Mouse (Mus musculus): ENCODE measurements at regions not wholly inside any gene's neighbourhood (a gene's known extent, or its start where the extent isn't known, plus 50 kb on each side); places are given as distances from the start of the nearest gene placed in this dataset.

DNA sequence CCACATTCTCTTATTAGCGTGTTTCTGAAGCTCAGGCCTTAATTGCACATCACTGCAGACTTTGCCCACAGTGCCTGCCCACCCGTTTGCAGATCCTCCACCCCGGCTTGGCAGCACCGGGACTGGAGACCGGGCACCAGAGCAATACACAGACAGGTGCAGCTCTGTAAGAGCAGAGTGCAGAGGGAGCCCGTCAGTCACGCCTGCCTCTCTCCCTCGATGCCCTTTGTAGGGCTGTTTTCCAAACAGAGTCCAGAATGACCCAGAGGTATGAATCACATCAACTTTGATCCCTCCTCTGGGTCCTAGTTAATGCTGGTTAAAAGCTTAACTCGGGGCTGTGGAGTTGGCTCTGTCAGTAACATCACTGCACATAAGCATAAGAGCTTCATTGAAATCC, 155.3 kb upstream of the Lhx5 start:
- Histone ChIP-seq H3K27ac (replicated peaks; ENCODE audit: insufficient read depth, low read depth, low read length) (no peak overlapping the region), H3K79me2 (ENCODE audit: control insufficient read depth, insufficient read depth, low read length) (no peaks in the 10 kb centered on the region), H3K4me3 (ENCODE audit: insufficient read depth, low read depth, low read length) (no peak overlapping the region), H3K36me3 (ENCODE audit: control insufficient read depth, insufficient read depth, low read length) (no peaks in the 10 kb centered on the region), H3K4me1 (ENCODE audit: control insufficient read depth, insufficient read depth, low read length) (no peaks in the 10 kb centered on the region), H3K27me3 (ENCODE audit: control insufficient read depth, insufficient read depth, low read length) (peaks cover 3% of the 10 kb centered on the region; the same call in 1 of the 2 replicates), H3K9ac (ENCODE audit: low read depth, low read length) (no peak overlapping the region)
- TF ChIP-seq POLR2A (IDR thresholded peaks at IDR 0.05; ENCODE audit: extremely low read depth, insufficient read depth, low read length) (no peak), CTCF (IDR thresholded peaks at IDR 0.05; ENCODE audit: low read depth, low read length) (no peak)
- DNase-seq (ENCODE audit: extremely low read depth, low read depth, low spot score), result no peak
- 70% methylated on average over 9 of the region's 9 CpGs for WGBS

GRCm38 (mm10) chr5:120280321-120280720, 151.2 kb upstream of the Lhx5 start:
- DNase-seq (ENCODE audit: extremely low read depth, low read depth, low spot score), result no peak
- Histone ChIP-seq H3K9ac (ENCODE audit: low read depth, low read length) (no peak overlapping the region), H3K27me3 (ENCODE audit: control insufficient read depth, insufficient read depth, low read length) (peaks cover 6% of the 10 kb centered on the region; the same call in 1 of the 2 replicates), H3K27ac (replicated peaks; ENCODE audit: insufficient read depth, low read depth, low read length) (no peak overlapping the region), H3K4me3 (ENCODE audit: insufficient read depth, low read depth, low read length) (no peak overlapping the region), H3K4me1 (ENCODE audit: control insufficient read depth, insufficient read depth, low read length) (no peaks in the 10 kb centered on the region), H3K79me2 (ENCODE audit: control insufficient read depth, insufficient read depth, low read length) (no peaks in the 10 kb centered on the region), H3K36me3 (ENCODE audit: control insufficient read depth, insufficient read depth, low read length) (no peaks in the 10 kb centered on the region)
- TF ChIP-seq POLR2A (IDR thresholded peaks at IDR 0.05; ENCODE audit: extremely low read depth, insufficient read depth, low read length) (no peak), CTCF (IDR thresholded peaks at IDR 0.05; ENCODE audit: low read depth, low read length) (no peak)
- WGBS, result 5% methylated on average over 13 of the region's 13 CpGs

DNA sequence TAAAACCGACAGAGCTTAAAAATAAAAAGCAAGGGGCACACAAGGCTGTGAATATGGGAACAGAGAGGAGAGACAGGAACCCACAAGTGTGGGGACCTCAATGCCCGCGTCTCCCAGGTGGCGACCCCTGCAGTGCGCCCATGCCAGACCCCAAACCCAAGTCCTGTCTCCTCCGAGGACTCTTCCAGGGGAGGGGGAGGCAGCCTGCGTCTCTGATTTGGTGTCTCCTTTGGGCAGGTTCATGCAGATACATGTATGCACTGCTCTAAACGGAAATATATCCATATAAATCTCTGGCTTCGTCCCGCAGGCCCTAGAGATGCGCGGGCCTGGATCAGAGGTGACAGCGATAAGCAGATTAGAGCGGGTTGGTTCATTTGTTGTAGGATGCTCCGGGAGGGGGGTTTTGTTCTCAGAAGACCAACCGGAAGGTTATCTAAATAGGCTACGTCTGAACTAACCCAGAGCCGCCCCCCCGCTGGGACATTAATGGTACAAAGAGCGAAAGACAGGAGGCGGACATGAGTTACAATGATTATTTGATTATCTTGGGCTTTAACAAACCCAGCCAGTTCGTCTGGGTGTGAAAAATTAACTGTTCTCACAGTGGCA, 150.4 kb upstream of the Lhx5 start:
- H3K4me1 ChIP-seq (ENCODE audit: control insufficient read depth, insufficient read depth, low read length), result no peaks in the 10 kb centered on the region
- H3K9ac ChIP-seq (ENCODE audit: low read depth, low read length), result no peak overlapping the region
- TF ChIP-seq POLR2A (IDR thresholded peaks at IDR 0.05; ENCODE audit: extremely low read depth, insufficient read depth, low read length) (no peak), CTCF (IDR thresholded peaks at IDR 0.05; ENCODE audit: low read depth, low read length) (no peak)
- 6% methylated on average over 22 of the region's 22 CpGs for WGBS
- no peaks in the 10 kb centered on the region for H3K36me3 ChIP-seq (ENCODE audit: control insufficient read depth, insufficient read depth, low read length)
- no peak for DNase-seq (ENCODE audit: extremely low read depth, low read depth, low spot score)
- no peak overlapping the region for H3K27ac ChIP-seq (replicated peaks; ENCODE audit: insufficient read depth, low read depth, low read length)
- no peaks in the 10 kb centered on the region for H3K79me2 ChIP-seq (ENCODE audit: control insufficient read depth, insufficient read depth, low read length)
- peaks cover 6% of the 10 kb centered on the region; the same call in 1 of the 2 replicates for H3K27me3 ChIP-seq (ENCODE audit: control insufficient read depth, insufficient read depth, low read length)
- H3K4me3 ChIP-seq (ENCODE audit: insufficient read depth, low read depth, low read length), result no peak overlapping the region

DNA sequence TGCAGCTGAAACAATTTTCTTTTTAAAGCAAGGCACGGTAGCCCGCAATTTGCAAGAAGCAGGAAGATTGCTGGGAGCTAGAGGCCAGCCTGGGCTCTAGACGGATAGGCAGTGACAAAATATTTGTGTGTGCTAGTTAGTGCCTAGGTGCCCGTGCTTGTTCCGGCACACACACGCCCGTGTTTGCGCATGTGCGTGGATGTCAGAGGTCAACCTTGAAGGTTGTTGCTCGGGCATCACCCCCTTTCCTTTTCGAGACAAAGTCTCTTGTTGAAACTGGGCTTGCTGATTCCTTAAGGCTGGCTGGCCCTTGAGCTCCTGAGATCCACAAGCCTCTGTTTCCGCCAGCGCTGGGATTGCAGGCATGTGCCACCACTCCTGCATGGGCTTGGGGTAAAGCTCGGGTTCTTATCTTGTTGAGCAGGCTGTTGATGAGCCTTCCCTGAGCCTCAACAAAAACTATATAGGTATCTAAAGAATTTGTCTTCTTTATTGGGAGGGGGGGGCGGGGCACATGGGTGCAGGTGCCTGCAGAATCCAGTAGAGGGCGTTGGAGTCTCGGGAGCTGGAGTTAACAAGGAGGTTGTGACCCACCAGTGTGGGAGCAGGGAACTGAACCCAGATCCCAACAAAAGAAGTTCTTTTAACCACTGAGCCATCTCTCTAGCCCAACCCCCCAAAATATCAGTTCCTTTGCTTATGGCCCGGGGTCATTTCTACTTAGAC, 149.5 kb upstream of the Lhx5 start:
- H3K4me1 ChIP-seq (ENCODE audit: control insufficient read depth, insufficient read depth, low read length), result no peaks in the 10 kb centered on the region
- peaks cover 6% of the 10 kb centered on the region; the same call in 1 of the 2 replicates for H3K27me3 ChIP-seq (ENCODE audit: control insufficient read depth, insufficient read depth, low read length)
- H3K36me3 ChIP-seq (ENCODE audit: control insufficient read depth, insufficient read depth, low read length), result no peaks in the 10 kb centered on the region
- TF ChIP-seq CTCF (IDR thresholded peaks at IDR 0.05; ENCODE audit: low read depth, low read length) (no peak), POLR2A (IDR thresholded peaks at IDR 0.05; ENCODE audit: extremely low read depth, insufficient read depth, low read length) (no peak)
- no peaks in the 10 kb centered on the region for H3K79me2 ChIP-seq (ENCODE audit: control insufficient read depth, insufficient read depth, low read length)
- H3K27ac ChIP-seq (replicated peaks; ENCODE audit: insufficient read depth, low read depth, low read length), result no peak overlapping the region
- 29% methylated on average over 18 of the region's 18 CpGs for WGBS
- no peak overlapping the region for H3K9ac ChIP-seq (ENCODE audit: low read depth, low read length)
- H3K4me3 ChIP-seq (ENCODE audit: insufficient read depth, low read depth, low read length), result no peak overlapping the region
- no peak for DNase-seq (ENCODE audit: extremely low read depth, low read depth, low spot score)

DNA sequence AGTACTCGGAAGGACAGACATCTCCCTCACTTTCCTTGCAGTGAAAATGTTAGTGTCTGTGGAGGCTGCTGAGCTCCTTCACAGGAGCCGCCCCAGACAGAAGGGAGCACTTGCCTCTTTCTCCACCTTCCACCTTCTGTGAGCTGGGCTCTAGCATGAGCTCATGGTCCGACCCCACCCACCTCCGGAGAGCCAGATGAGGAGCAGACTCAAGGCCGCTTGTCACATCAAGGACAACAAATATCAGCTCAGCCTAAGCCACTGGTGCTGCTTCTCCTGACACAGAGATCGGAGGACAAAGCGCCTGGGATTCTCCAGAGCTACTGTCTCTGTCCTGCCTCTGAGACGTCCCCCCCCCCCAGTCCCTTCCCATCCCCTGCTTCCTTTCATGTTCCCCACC, 146.9 kb upstream of the Lhx5 start:
- no peak for DNase-seq (ENCODE audit: extremely low read depth, low read depth, low spot score)
- no peaks in the 10 kb centered on the region for H3K36me3 ChIP-seq (ENCODE audit: control insufficient read depth, insufficient read depth, low read length)
- H3K9ac ChIP-seq (ENCODE audit: low read depth, low read length), result no peak overlapping the region
- peaks cover 12% of the 10 kb centered on the region; the same call in 1 of the 2 replicates for H3K27me3 ChIP-seq (ENCODE audit: control insufficient read depth, insufficient read depth, low read length)
- TF ChIP-seq CTCF (IDR thresholded peaks at IDR 0.05; ENCODE audit: low read depth, low read length) (no peak), POLR2A (IDR thresholded peaks at IDR 0.05; ENCODE audit: extremely low read depth, insufficient read depth, low read length) (no peak)
- whole genome bisulfite sequencing, result 32% methylated on average over 8 of the region's 8 CpGs
- H3K4me3 ChIP-seq (ENCODE audit: insufficient read depth, low read depth, low read length), result no peak overlapping the region
- no peaks in the 10 kb centered on the region for H3K4me1 ChIP-seq (ENCODE audit: control insufficient read depth, insufficient read depth, low read length)
- no peaks in the 10 kb centered on the region for H3K79me2 ChIP-seq (ENCODE audit: control insufficient read depth, insufficient read depth, low read length)
- no peak overlapping the region for H3K27ac ChIP-seq (replicated peaks; ENCODE audit: insufficient read depth, low read depth, low read length)

GRCm38 (mm10) chr5:120285036-120285435, 146.5 kb upstream of the Lhx5 start:
- 53% methylated on average over 9 of the region's 9 CpGs for WGBS
- peaks cover 11% of the 10 kb centered on the region; the same call in 1 of the 2 replicates for H3K27me3 ChIP-seq (ENCODE audit: control insufficient read depth, insufficient read depth, low read length)
- H3K9ac ChIP-seq (ENCODE audit: low read depth, low read length), result no peak overlapping the region
- no peak for TF ChIP-seq CTCF (IDR thresholded peaks at IDR 0.05; ENCODE audit: low read depth, low read length)
- no peak for TF ChIP-seq POLR2A (IDR thresholded peaks at IDR 0.05; ENCODE audit: extremely low read depth, insufficient read depth, low read length)
- no peak overlapping the region for H3K27ac ChIP-seq (replicated peaks; ENCODE audit: insufficient read depth, low read depth, low read length)
- H3K4me3 ChIP-seq (ENCODE audit: insufficient read depth, low read depth, low read length), result no peak overlapping the region
- H3K4me1 ChIP-seq (ENCODE audit: control insufficient read depth, insufficient read depth, low read length), result no peaks in the 10 kb centered on the region
- DNase-seq (ENCODE audit: extremely low read depth, low read depth, low spot score), result no peak
- H3K79me2 ChIP-seq (ENCODE audit: control insufficient read depth, insufficient read depth, low read length), result no peaks in the 10 kb centered on the region
- H3K36me3 ChIP-seq (ENCODE audit: control insufficient read depth, insufficient read depth, low read length), result no peaks in the 10 kb centered on the region
